Mouse (Mus musculus): ENCODE results near the gene Lnx2. TPM values are rescaled to one million over a fixed set of nuclear protein-coding genes. Genes with fewer than 3 reads are reported as not detected.

Gene Lnx2
- polyA plus RNA-seq, 1 experiment from 2014 or later: 8.1 TPM

DNA sequence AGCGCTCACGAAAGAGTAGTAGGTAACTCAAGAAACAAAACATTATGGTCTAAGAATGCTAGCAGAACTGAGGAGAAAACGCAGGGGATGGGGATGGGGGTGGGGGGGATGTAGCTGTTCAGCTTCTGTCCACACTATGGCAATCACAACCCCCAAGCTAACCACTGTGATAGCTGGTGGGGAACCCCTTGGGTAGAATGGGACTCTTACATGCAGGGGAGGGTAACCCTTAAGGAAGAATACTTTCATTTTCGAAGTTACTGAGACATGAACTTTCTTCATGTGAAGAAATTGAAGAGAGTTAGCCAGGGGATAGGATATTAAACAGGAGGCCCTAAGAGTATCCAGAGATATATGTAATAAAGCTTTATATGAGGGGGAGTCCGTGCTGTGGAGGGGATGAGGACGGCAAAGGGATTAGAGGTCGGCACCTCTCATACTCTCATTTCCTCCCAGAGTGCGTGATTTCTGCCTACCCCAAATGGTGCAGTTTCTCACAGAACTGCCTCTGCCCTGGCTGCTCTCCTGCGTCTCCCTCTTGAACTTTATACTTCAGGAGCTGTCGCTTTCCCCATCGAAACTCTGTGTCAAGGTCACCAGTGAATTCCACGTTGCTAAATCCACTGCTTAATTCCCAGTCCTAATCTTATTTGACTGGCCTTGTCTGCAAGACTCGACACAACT is 25.4 kb downstream of the Lnx2 start:
- H3K27ac ChIP-seq (ENCODE audit: low read depth, low read length): no peak overlapping the region
- H3K9ac ChIP-seq (ENCODE audit: low read length): no peak overlapping the region
- no peak for ATAC-seq
- no peaks in the 10 kb centered on the region for H3K36me3 ChIP-seq (ENCODE audit: control insufficient read depth, insufficient read depth, low read length)
- DNase-seq (ENCODE audit: low spot score): no peak
- WGBS: 81% methylated on average over 13 of the region's 13 CpGs
- H3K27me3 ChIP-seq (replicated peaks; ENCODE audit: control insufficient read depth, insufficient read depth, low read length): no peaks in the 10 kb centered on the region
- H3K9me3 ChIP-seq (replicated peaks; ENCODE audit: control insufficient read depth, low read length): no peaks in the 10 kb centered on the region
- H3K4me3 ChIP-seq (ENCODE audit: low read depth, low read length): no peak overlapping the region
- no peak overlapping the region for H3K4me2 ChIP-seq (ENCODE audit: low read length)
- H3K4me1 ChIP-seq (ENCODE audit: control insufficient read depth, insufficient read depth, low read length): no peaks in the 10 kb centered on the region

DNA sequence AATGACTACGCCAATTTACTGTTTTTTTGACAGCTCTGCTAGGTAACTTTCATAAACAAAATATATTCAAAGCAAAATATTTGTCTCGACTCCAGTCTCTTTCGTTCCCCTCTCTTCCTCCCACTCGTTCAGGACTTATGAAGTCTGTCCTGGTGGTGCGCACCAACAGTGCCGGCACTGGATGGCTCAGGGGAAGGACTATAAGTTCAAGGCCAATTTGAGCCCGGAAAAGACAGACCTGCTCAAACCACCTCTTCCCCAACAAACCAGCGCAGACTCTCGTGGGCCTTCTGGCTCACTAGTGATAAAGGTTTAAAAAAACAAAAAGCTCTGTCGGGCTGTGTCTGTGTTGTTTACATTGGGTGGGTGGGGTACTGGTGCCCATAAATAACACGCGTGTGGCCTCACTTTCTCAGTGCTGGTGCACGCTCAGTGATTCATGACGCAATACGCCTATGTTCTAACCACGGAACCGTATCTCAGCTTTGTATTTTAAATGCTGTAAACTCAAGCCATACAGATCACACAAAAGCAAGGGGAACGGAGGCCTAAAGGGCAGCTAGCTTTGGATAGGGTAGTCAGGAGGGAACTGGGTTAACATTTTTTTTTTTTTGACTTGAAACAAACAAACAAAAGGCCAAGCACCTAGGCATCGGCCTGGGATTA is 26.7 kb downstream of the Lnx2 start:
- Histone ChIP-seq H3K4me1 (ENCODE audit: control insufficient read depth, insufficient read depth, low read length) (no peaks in the 10 kb centered on the region; the same call in 1 of the 2 replicates), H3K9ac (ENCODE audit: low read length) (no peak overlapping the region), H3K4me2 (ENCODE audit: low read length) (no peak overlapping the region), H3K27me3 (replicated peaks; ENCODE audit: control insufficient read depth, insufficient read depth, low read length) (no peaks in the 10 kb centered on the region), H3K9me3 (replicated peaks; ENCODE audit: control insufficient read depth, low read length) (no peaks in the 10 kb centered on the region), H3K27ac (ENCODE audit: low read depth, low read length) (no peak overlapping the region), H3K36me3 (ENCODE audit: control insufficient read depth, insufficient read depth, low read length) (no peaks in the 10 kb centered on the region), H3K4me3 (ENCODE audit: low read depth, low read length) (no peak overlapping the region)
- ATAC-seq (no peak), DNase-seq (ENCODE audit: low spot score) (no peak)
- 91% methylated on average over 19 of the region's 19 CpGs for WGBS

DNA sequence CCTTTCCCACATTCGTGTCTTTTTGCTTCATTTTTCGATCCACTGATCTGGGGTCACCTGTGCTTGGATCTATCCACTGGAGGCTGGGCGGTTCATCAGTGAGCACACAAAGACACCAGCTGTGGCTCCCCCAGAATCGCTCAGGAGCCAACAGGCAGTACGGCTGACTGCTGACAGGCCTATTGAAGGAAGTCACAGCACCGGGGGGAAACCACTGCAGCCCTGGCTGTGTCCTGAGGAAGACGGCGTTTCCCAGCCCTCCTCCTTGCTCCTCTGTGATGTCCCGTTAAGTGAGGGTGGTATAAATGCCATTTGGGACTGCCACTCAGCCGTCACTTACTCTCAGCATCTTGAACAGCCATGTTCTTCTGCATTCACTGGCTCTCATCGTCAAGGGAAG is 30.5 kb downstream of the Lnx2 start:
- WGBS: 57% methylated on average over 11 of the region's 11 CpGs
- H3K4me2 ChIP-seq (ENCODE audit: low read length): no peak overlapping the region
- H3K27ac ChIP-seq (ENCODE audit: low read depth, low read length): no peak overlapping the region
- DNase-seq (ENCODE audit: low spot score) (no peak), ATAC-seq (no peak)
- H3K36me3 ChIP-seq (ENCODE audit: control insufficient read depth, insufficient read depth, low read length): no peaks in the 10 kb centered on the region
- H3K9me3 ChIP-seq (replicated peaks; ENCODE audit: control insufficient read depth, low read length): no peaks in the 10 kb centered on the region
- H3K4me3 ChIP-seq (ENCODE audit: low read depth, low read length): no peak overlapping the region
- H3K4me1 ChIP-seq (ENCODE audit: control insufficient read depth, insufficient read depth, low read length): peaks cover 4% of the 10 kb centered on the region
- no peaks in the 10 kb centered on the region for H3K27me3 ChIP-seq (replicated peaks; ENCODE audit: control insufficient read depth, insufficient read depth, low read length)
- no peak overlapping the region for H3K9ac ChIP-seq (ENCODE audit: low read length)

DNA sequence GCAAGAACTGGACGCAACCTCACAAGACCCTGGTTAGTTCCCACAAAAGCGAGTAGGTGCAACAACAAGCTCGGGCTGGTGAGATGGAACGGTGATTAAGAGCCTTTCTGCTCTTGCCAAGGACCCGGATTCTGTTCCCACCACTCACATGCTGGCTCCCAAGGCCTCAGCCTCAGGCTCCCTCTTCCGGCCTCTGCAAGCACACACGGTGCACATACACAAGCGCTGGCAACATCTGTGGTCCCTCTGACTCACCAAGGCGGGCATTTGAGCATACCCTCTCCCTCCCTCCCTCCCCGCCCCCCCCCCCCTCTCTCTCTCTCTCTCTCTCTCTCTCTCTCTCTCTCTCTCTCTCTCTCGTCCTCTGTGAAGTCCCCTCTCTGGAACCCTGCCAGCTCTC is 31.1 kb downstream of the Lnx2 start:
- ATAC-seq: no peak

DNA sequence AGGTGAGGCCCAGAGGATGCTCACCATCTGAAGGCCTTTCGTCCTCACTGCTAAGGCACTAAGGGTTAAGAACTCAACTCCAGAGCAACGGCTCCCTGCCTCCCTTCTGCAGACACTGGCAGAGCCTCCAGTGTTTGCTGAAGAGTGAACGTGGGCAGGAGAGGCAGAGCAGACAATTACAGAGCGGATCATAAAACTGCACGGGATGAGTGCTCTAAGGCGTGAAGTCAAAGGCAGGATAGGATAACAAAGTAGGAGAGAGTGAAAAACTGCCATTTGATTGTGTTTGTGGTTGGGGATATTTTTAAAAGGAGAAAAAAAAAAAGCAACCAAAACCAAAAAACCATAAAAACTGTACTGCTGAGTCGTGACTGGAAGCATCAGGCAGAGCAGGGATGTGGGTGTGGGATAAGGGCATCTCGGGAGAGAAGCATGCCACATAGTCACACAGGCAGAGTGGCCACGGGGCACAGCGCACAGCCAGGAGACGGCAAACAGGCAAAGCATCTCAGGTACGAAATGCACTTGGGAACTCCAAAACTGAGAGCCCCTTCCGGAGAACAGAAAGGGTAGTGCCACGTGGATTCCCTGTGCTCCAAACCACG is 33.0 kb downstream of the Lnx2 start:
- ATAC-seq (no peak), DNase-seq (ENCODE audit: low spot score) (no peak)
- Histone ChIP-seq H3K36me3 (ENCODE audit: control insufficient read depth, insufficient read depth, low read length) (no peaks in the 10 kb centered on the region), H3K9ac (ENCODE audit: low read length) (no peak overlapping the region), H3K4me3 (ENCODE audit: low read depth, low read length) (no peak overlapping the region), H3K27ac (ENCODE audit: low read depth, low read length) (no peak overlapping the region), H3K27me3 (replicated peaks; ENCODE audit: control insufficient read depth, insufficient read depth, low read length) (no peaks in the 10 kb centered on the region), H3K4me2 (ENCODE audit: low read length) (no peak overlapping the region), H3K9me3 (replicated peaks; ENCODE audit: control insufficient read depth, low read length) (no peaks in the 10 kb centered on the region), H3K4me1 (ENCODE audit: control insufficient read depth, insufficient read depth, low read length) (peaks cover 4% of the 10 kb centered on the region)
- 73% methylated on average over 15 of the region's 15 CpGs for whole genome bisulfite sequencing

More for the DNA sequence above, 31.1 kb downstream of the Lnx2 start:
- Histone ChIP-seq H3K4me1 (ENCODE audit: control insufficient read depth, insufficient read depth, low read length) (peaks cover 4% of the 10 kb centered on the region), H3K36me3 (ENCODE audit: control insufficient read depth, insufficient read depth, low read length) (no peaks in the 10 kb centered on the region), H3K4me3 (ENCODE audit: low read depth, low read length) (no peak overlapping the region), H3K9ac (ENCODE audit: low read length) (no peak overlapping the region), H3K27me3 (replicated peaks; ENCODE audit: control insufficient read depth, insufficient read depth, low read length) (no peaks in the 10 kb centered on the region), H3K9me3 (replicated peaks; ENCODE audit: control insufficient read depth, low read length) (no peaks in the 10 kb centered on the region), H3K27ac (ENCODE audit: low read depth, low read length) (no peak overlapping the region), H3K4me2 (ENCODE audit: low read length) (no peak overlapping the region)
- 55% methylated on average over 10 of the region's 11 CpGs for WGBS
- peak; percentile 24 for DNase-seq (ENCODE audit: low spot score)

DNA sequence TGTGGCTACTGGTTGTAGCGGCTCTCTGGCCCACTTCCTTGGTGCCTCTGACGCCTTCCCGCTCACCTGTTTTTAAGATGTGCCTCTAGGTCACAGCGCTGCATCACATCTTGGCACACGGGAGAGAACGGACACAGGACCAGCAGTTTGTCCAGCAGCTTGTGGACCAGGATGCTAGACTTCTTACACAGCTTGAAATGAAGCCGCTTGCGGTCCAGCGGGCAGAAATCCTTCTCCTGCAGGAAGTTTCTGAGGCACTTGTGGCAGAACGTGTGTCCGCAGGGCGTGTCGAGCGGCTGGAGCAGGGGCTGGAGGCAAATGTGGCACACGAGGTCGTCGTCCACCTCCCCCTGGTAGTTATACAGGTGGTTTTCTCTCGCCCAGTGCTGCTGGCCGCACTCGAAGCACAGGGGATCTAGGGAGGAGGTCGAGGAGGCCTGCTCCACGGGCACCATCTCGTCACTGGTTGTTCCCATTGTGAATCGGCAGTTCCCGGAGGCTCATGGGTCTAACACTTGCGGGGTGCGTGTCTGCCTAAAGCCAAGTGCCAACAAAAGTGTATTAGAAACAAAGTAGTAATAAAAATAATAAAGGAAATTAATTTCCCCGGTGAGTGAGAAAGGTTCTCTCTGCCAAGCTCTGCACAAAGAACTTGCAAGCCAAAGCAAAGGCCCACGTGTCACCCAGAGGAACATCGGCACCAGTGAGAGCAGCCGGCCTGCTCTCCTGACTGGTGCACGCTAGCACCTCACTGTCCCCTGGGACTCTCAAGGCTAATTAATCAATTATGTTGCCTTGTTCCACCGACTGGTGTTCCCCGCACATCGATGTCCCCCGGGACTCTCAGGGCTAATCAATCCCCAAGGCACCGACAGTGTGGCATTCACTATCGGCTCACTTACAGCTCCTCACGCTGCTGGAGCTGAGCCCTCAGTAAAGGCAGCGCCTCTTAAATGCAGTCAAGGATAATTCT is 34.1 kb downstream of the Lnx2 start:
- no peak overlapping the region for H3K27ac ChIP-seq (ENCODE audit: low read depth, low read length)
- DNase-seq (ENCODE audit: low spot score) (peak; percentile 45), ATAC-seq (peak; percentile 53; the same call in 1 of the 2 replicates)
- H3K36me3 ChIP-seq (ENCODE audit: control insufficient read depth, insufficient read depth, low read length): no peaks in the 10 kb centered on the region
- H3K4me2 ChIP-seq (ENCODE audit: low read length): no peak overlapping the region
- no peak overlapping the region for H3K4me3 ChIP-seq (ENCODE audit: low read depth, low read length)
- no peak overlapping the region; the same call in 1 of the 2 replicates for H3K9ac ChIP-seq (ENCODE audit: low read length)
- H3K9me3 ChIP-seq (replicated peaks; ENCODE audit: control insufficient read depth, low read length): no peaks in the 10 kb centered on the region
- H3K27me3 ChIP-seq (replicated peaks; ENCODE audit: control insufficient read depth, insufficient read depth, low read length): no peaks in the 10 kb centered on the region
- peaks cover 4% of the 10 kb centered on the region for H3K4me1 ChIP-seq (ENCODE audit: control insufficient read depth, insufficient read depth, low read length)
- 74% methylated on average over 40 of the region's 40 CpGs for WGBS

DNA sequence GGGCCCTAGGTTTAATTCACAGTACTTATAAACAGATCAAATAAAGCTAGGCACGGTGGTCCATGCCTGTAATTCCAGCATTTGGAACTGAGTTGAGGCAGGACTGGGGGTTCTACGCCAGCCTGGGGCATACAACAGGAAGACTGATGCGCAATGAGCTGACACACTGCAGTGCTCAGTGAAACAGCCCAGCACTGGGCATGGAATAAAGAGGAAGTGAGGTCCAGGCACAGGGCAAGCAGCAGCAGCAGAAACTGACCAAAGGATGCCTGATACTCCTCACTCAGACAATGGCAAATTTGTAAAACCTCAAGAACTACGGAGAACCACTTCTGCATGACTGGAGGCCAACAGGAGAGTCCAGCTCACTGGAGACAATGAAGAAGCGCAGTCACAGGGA is 37.0 kb downstream of the Lnx2 start:
- peaks cover 6% of the 10 kb centered on the region; the same call in 1 of the 2 replicates for H3K4me1 ChIP-seq (ENCODE audit: control insufficient read depth, insufficient read depth, low read length)
- 72% methylated on average over 5 of the region's 5 CpGs for WGBS
- H3K4me2 ChIP-seq (ENCODE audit: low read length): no peak overlapping the region
- H3K36me3 ChIP-seq (ENCODE audit: control insufficient read depth, insufficient read depth, low read length): no peaks in the 10 kb centered on the region
- H3K9me3 ChIP-seq (replicated peaks; ENCODE audit: control insufficient read depth, low read length): no peaks in the 10 kb centered on the region
- H3K27me3 ChIP-seq (replicated peaks; ENCODE audit: control insufficient read depth, insufficient read depth, low read length): no peaks in the 10 kb centered on the region
- no peak for ATAC-seq
- H3K4me3 ChIP-seq (ENCODE audit: low read depth, low read length): no peak overlapping the region
- no peak for DNase-seq (ENCODE audit: low spot score)
- no peak overlapping the region for H3K27ac ChIP-seq (ENCODE audit: low read depth, low read length)
- H3K9ac ChIP-seq (ENCODE audit: low read length): no peak overlapping the region

DNA sequence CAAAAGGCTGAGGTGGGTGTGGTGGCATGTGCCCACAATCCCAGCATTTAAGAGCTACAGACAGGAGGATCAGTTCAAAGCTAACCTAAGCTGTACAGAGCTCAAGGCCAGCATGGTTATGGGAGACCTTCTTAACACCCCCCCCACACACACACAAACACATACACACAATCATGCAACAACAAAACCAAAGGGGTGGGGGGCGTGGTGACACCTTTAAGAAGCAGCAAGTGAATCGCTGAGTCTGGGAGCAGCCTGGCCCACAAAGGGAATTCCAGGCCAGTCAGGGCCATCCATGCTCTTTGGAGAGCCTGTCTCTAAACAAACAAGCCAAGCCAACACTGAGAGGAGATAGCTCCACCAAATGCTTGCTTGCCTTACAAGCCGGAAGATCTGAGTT is 38.8 kb downstream of the Lnx2 start:
- ATAC-seq: no peak
- no peak overlapping the region for H3K4me3 ChIP-seq (ENCODE audit: low read depth, low read length)

More for the DNA sequence above, 38.8 kb downstream of the Lnx2 start:
- H3K36me3 ChIP-seq (ENCODE audit: control insufficient read depth, insufficient read depth, low read length): no peaks in the 10 kb centered on the region
- no peak for DNase-seq (ENCODE audit: low spot score)
- H3K27me3 ChIP-seq (replicated peaks; ENCODE audit: control insufficient read depth, insufficient read depth, low read length): no peaks in the 10 kb centered on the region
- no peak overlapping the region for H3K4me2 ChIP-seq (ENCODE audit: low read length)
- H3K9me3 ChIP-seq (replicated peaks; ENCODE audit: control insufficient read depth, low read length): no peaks in the 10 kb centered on the region
- H3K27ac ChIP-seq (ENCODE audit: low read depth, low read length): no peak overlapping the region
- WGBS: 80% methylated on average over 3 of the region's 3 CpGs
- no peak overlapping the region for H3K9ac ChIP-seq (ENCODE audit: low read length)
- H3K4me1 ChIP-seq (ENCODE audit: control insufficient read depth, insufficient read depth, low read length): peaks cover 2% of the 10 kb centered on the region; the same call in 1 of the 2 replicates

All from forebrain, embryonic 14.5 days (tissue).